Mouse (Mus musculus) bone marrow macrophage, adult 2 months (primary cell): Measurements from ENCODE around the gene Pdss2. TPM values are rescaled to one million over a fixed set of nuclear protein-coding genes. Genes with fewer than 3 reads are reported as not detected.

Experiments used
- H3K27ac ChIP-seq: 2 replicates; pipeline ENCODE4 v1.5.1; 2012; ENCODE audit warnings: low read depth, low read length; ENCODE audit not compliant: insufficient read depth
- H3K4me1 ChIP-seq: 2 replicates; pipeline ENCODE4 v1.6.1; 2012; ENCODE audit warnings: low read length; ENCODE audit not compliant: control insufficient read depth, insufficient read depth
- H3K4me3 ChIP-seq: 2 replicates; pipeline ENCODE4 v1.5.1; 2012; ENCODE audit warnings: mild to moderate bottlenecking, low read length, moderate library complexity; ENCODE audit not compliant: insufficient read depth
- CTCF ChIP-seq: IDR thresholded peaks from 2 replicates; pipeline ENCODE4 v1.5.1; 2012; ENCODE audit warnings: low read depth, mild to moderate bottlenecking, low read length, moderate library complexity
- POLR2A ChIP-seq: IDR thresholded peaks from 2 replicates; pipeline ENCODE4 v1.6.1; 2012; ENCODE audit warnings: mild to moderate bottlenecking, low read depth, low read length, borderline replicate concordance
- polyA plus RNA-seq: library from polyadenylated mRNA; stranded (reverse); fragments of >200 nt; gene quantifications from 2 replicates; pipeline ENCODE4 v1.2.4, GENCODE M21; 2012; ENCODE audit not compliant: missing spikeins, insufficient read depth, insufficient read length

Gene Pdss2
- polyA plus RNA-seq, 1 experiment, result 5.9 TPM

DNA sequence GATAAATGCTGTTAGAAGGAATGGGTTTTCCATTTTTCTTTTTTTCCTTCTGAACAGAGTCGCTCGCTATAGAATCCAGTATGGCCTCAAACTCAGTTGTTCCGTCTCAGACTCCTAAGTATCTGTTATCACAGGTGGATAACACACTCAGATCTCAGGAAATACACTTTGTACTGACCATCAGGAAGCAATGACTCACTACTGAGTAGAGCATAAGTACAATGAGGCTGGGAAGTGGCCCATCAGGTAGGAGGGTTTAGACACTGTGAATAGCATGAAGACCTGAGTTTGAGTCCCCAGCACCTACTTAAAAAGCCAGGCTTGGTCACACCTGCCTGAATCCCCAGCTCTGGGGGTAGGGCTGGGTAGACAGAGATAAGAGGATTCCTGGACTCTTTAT, 227.4 kb downstream of the Pdss2 start:
- Histone ChIP-seq H3K4me3 (no peak overlapping the region), H3K27ac (no peak overlapping the region), H3K4me1 (peaks cover 3% of the 10 kb centered on the region)
- TF ChIP-seq CTCF, result no peak
- TF ChIP-seq POLR2A, result no peak

DNA sequence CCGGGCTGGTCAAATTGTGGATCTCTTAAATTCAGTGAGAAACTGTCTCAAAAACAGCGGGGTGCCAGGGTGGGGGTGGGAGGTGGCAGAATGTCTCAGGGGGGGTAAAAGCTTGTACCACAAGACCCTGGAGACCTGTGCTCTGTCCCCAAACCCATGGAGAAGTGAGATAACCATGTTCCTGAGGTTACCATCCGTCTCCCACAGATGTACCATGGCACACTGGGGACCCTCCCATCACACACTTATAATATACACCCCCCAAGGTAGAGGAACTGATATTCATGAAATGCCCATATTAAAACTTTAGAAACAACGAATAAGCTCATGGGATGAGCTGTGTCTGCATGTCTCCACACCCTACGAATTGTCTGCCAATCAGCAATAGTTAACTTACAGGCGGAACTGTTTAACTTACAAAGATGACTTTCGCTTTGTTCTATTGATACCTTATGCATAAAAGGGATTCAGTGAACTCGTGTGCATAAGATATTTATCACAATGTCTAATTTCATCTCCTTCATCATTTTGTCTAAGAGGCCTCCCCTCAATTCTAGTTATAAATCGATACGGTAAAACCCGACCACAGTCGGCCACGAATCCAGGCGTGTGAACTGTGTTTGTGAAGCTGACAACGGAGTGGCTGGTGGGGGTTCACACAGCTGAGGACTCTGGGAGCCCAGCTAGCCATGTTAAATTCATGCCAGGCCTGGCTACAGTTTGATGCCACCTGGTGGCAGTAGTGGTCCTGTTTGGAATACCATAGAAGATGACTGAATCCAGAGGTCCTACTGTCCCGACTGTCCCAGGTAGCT, 230.8 kb downstream of the Pdss2 start:
- Histone ChIP-seq H3K27ac (no peak overlapping the region), H3K4me3 (peak overlapping the region; percentile 54), H3K4me1 (peaks cover 3% of the 10 kb centered on the region)
- peak; percentile 44; the same call in 1 of the 2 replicates for TF ChIP-seq CTCF
- no peak for TF ChIP-seq POLR2A

DNA sequence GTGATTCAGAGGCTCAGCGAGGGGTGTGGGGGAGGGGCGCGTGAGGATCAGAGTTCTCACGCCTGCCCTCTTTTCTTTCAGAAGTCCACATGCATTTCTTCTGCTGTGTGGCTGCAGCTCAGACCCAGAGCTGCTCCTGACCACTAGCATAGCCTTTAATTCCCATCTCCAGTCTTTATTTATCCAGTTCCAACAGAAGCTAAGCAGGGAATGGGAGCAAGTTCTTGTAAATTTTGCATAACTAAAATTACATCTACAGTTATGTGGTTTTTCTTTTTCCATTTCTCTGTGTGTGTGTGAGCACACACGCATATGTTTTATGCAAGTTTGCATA, 231.3 kb downstream of the Pdss2 start:
- Histone ChIP-seq H3K27ac (no peak overlapping the region), H3K4me1 (peaks cover 3% of the 10 kb centered on the region), H3K4me3 (peak overlapping the region; percentile 54; the same call in 1 of the 2 replicates)
- TF ChIP-seq CTCF (no peak), POLR2A (no peak)

DNA sequence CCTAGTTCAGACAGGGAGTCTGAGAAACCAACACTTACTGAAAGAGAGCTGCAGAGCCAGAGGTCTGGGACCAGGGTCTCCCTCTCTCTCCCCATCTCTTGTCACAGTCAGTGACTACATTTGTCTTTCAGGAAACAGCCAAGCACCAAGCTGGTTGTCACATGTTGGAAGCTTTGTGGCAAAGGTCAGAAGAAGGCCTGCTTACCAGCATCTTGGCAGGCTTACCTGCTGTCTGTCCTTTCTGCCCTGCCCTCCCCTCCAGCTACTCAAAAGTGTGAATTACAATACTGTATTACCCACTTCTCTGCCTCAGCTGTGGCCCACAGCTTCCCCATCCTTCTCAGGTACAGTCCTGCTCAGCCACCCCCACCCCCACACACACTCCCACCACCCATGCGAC, 232.9 kb downstream of the Pdss2 start:
- Histone ChIP-seq H3K4me3 (no peak overlapping the region), H3K27ac (no peak overlapping the region), H3K4me1 (peaks cover 3% of the 10 kb centered on the region)
- TF ChIP-seq CTCF (no peak), POLR2A (no peak)

DNA sequence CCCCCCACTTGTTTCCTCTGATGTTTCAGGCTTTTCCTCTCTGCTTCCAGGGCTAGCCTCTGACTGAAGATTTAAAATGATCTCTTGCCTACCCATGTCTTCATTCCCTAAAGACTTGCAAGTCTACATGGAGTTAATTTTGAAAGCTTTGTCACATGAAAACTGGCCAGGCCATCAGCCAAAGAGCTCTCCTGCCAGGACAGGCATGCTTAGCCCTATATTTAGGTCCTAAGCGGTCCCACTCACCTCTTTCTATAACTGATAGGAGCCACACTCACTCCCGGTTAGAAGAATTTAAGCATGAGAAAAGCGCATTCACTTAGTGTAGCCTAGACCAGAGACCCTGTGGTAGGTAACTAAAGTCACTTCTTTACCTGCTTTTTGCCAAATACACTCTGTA, 233.4 kb downstream of the Pdss2 start:
- Histone ChIP-seq H3K4me3 (no peak overlapping the region), H3K27ac (no peak overlapping the region), H3K4me1 (peaks cover 3% of the 10 kb centered on the region)
- TF ChIP-seq CTCF, result no peak
- no peak for TF ChIP-seq POLR2A

DNA sequence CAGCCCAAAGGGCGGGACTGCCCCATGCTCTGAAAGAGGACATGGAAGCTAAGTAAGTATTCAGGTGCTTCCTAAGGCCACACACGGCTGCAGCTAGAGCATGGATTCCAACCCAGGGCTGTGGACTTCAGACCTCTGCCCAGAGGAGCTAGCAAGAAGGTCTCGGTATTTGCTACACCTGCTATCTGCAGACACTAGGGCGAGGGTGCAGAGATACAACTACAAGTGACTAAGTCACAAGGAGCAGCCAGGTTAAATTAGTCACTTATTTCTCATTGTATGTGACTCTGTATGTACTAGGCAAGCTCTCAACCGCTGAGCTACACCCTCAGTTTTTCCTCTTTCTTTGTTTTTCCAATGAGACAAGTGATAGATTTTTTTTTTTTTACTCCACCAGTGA, 241.5 kb downstream of the Pdss2 start:
- H3K4me3 ChIP-seq, result no peak overlapping the region
- TF ChIP-seq CTCF (no peak), POLR2A (no peak)
- H3K27ac ChIP-seq, result no peak overlapping the region
- H3K4me1 ChIP-seq, result no peaks in the 10 kb centered on the region

DNA sequence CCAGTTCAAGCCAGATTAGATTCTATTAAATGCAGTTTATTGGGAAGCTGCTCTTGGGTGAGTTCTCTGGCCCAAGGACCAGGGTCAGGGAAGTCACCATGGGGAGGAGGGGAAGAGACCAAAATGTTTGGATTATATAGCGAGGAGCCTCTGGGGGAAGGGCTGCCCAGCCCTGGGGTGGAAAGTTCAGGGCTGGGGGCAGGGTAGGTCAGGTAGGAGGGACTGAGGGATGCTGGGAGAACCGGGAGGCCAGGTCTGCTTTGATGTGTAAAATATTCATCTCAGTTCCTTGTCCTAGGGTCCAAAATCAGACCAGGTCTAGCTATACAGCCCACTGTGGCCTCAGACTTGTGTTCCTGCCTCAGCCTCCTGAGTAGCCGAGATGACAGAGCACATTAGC, 241.9 kb downstream of the Pdss2 start:
- TF ChIP-seq CTCF (no peak), POLR2A (no peak)
- Histone ChIP-seq H3K27ac (no peak overlapping the region), H3K4me3 (no peak overlapping the region), H3K4me1 (no peaks in the 10 kb centered on the region)

DNA sequence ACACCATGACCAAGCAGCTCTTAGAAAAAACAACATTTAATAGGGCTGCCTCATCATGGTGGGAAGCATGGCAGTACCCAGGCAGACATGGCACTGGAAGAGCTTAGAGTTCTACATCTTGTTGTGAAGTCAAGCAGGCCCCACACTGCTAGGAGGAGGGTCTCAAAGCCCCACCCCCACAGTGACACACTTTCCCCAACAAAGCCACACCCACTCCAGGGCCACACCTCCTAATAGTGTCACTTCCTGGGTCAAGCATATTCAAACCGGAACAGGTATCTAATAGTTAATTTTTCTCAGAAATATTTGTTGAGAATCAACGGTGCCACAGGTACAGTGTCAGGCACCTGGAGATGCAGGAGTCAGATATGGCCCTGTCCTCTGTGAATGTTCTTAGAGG, 244.9 kb downstream of the Pdss2 start:
- TF ChIP-seq CTCF (no peak), POLR2A (no peak)
- no peak overlapping the region for H3K27ac ChIP-seq
- no peaks in the 10 kb centered on the region for H3K4me1 ChIP-seq
- H3K4me3 ChIP-seq, result no peak overlapping the region

DNA sequence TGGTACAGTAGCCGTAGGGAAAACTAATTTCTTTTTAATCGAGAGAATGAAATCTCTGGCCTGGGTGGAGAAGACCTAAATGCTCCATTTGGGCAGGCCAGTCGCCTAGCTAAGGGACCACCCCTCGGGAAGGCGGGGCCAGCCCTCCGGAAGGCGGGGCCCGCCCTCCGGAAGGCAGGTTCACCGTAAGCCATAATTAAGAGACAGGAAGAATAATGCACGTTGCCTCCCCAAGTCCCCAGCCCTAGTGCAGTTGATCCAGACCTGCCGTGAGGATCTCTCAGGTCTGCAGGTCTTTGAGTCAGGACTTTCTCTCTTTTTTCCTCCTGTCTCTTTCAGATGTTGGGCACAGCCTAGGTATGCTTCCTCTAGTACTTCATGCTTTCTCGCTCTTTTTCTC, 246.4 kb downstream of the Pdss2 start:
- H3K4me1 ChIP-seq, result no peaks in the 10 kb centered on the region
- no peak for TF ChIP-seq POLR2A
- TF ChIP-seq CTCF, result no peak
- H3K27ac ChIP-seq, result no peak overlapping the region
- H3K4me3 ChIP-seq, result no peak overlapping the region

DNA sequence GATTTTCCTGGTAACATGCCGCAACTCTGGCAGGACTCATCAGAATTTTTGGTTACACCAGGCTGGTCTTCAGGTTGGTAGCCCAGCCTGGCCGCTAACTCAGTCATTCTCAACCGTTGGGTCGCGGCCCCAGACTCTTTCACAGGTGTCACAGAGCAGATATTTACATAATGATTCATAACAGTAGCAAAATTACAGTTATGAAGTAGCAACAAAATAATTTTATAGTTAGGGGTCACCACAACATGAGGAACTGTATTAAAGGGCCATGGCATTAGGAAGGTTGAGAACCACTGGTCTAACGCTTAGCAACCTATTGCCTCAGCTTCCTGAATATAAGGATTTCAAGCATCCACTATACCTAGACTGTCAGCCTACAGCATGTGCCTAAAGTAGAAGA, 247.0 kb downstream of the Pdss2 start:
- H3K27ac ChIP-seq, result no peak overlapping the region
- H3K4me1 ChIP-seq, result no peaks in the 10 kb centered on the region
- no peak for TF ChIP-seq POLR2A
- TF ChIP-seq CTCF, result no peak
- H3K4me3 ChIP-seq, result no peak overlapping the region
